Mouse (Mus musculus) MEL (cell line): ENCODE data around the gene Cmya5. TPM values are rescaled to one million over a fixed set of nuclear protein-coding genes. Genes with fewer than 3 reads are reported as not detected.

Experiments
- DNase-seq: peaks from one replicate; pipeline ENCODE4 v3.0.0; 2011; ENCODE audit warnings: low read depth, low spot score
- H3K27ac ChIP-seq: 2 replicates; pipeline ENCODE4 v1.5.1; 2012; ENCODE audit warnings: low read depth, mild to moderate bottlenecking, control low read depth, low read length, moderate library complexity; ENCODE audit not compliant: control insufficient read depth
- H3K27me3 ChIP-seq, 2 experiments: fragments of 150-350 bp in 1 of 2; sonication (generic) in 1 of 2; 2 replicates each; pipeline ENCODE4 v1.6.1; 2012; ENCODE audit warnings: low read length in 2 of 2, mild to moderate bottlenecking in 2 of 2, improper control_type of control experiment in 1 of 2, moderate library complexity in 1 of 2; ENCODE audit not compliant: insufficient read depth in 2 of 2, control insufficient read depth in 1 of 2
- H3K36me3 ChIP-seq, 2 experiments: 2 replicates each; pipeline ENCODE4 v1.6.1; 2012 to 2014; ENCODE audit warnings: low read length in 2 of 2, improper control_type of control experiment in 1 of 2, inconsistent platforms in 1 of 2, mild to moderate bottlenecking in 1 of 2; ENCODE audit not compliant: insufficient read depth in 2 of 2, control insufficient read depth in 1 of 2
- H3K4me1 ChIP-seq, 2 experiments: fragments of 150-350 bp in 1 of 2; sonication (generic) in 1 of 2; 2 replicates each; pipeline ENCODE4 v1.6.1; 2012; ENCODE audit warnings: low read length in 2 of 2, improper control_type of control experiment in 1 of 2, mild to moderate bottlenecking in 1 of 2; ENCODE audit not compliant: insufficient read depth in 2 of 2, control insufficient read depth in 1 of 2
- H3K4me3 ChIP-seq, 2 experiments: fragments of 150-350 bp in 1 of 2; sonication (generic) in 1 of 2; 2 replicates each; pipeline ENCODE4 v1.5.1; 2012; ENCODE audit warnings: low read depth in 2 of 2, low read length in 2 of 2, mild to moderate bottlenecking in 2 of 2, moderate library complexity in 2 of 2, control low read depth in 1 of 2, improper control_type of control experiment in 1 of 2; ENCODE audit not compliant: control insufficient read depth in 1 of 2, insufficient read depth in 1 of 2
- H3K79me2 ChIP-seq: 2 replicates; pipeline ENCODE4 v1.6.1; 2012; ENCODE audit warnings: mild to moderate bottlenecking, low read length, moderate library complexity; ENCODE audit not compliant: control insufficient read depth, poor library complexity, insufficient read depth
- H3K9ac ChIP-seq: 2 replicates; pipeline ENCODE4 v1.6.1; 2012; ENCODE audit warnings: low read depth, mild to moderate bottlenecking, control low read depth, low read length, moderate library complexity; ENCODE audit not compliant: control insufficient read depth, poor library complexity, severe bottlenecking
- H3K9me3 ChIP-seq: fragments of 150-350 bp; sonication (generic); replicated peaks from 2 replicates; pipeline ENCODE4 v1.6.1; 2012; ENCODE audit warnings: mild to moderate bottlenecking, low read length, improper control_type of control experiment, moderate library complexity; ENCODE audit not compliant: insufficient read depth
- BHLHE40 ChIP-seq: IDR thresholded peaks from 2 replicates; pipeline ENCODE4 v1.6.1; 2012; ENCODE audit warnings: low read depth, mild to moderate bottlenecking, inconsistent platforms, low read length, improper control_type of control experiment, borderline replicate concordance
- ETS1 ChIP-seq: IDR thresholded peaks from 2 replicates; pipeline ENCODE4 v1.6.1; 2012; ENCODE audit warnings: low read depth, mild to moderate bottlenecking, inconsistent platforms, low read length, improper control_type of control experiment, moderate library complexity
- GATA1 ChIP-seq: IDR thresholded peaks from 2 replicates; pipeline ENCODE4 v1.6.1; 2011; ENCODE audit warnings: low read depth, low read length, improper control_type of control experiment
- HCFC1 ChIP-seq: IDR thresholded peaks from 2 replicates; pipeline ENCODE4 v1.6.1; 2012; ENCODE audit warnings: low read depth, mild to moderate bottlenecking, inconsistent platforms, low read length, improper control_type of control experiment, moderate library complexity
- JUND ChIP-seq: IDR thresholded peaks from 2 replicates; pipeline ENCODE4 v1.6.1; 2011; ENCODE audit warnings: low read depth, mild to moderate bottlenecking, improper control_type of control experiment, low read length
- MAFK ChIP-seq: IDR thresholded peaks from 2 replicates; pipeline ENCODE4 v1.6.1; 2011; ENCODE audit warnings: low read depth, mild to moderate bottlenecking, low read length, improper control_type of control experiment, borderline replicate concordance
- MAX ChIP-seq: IDR thresholded peaks from 2 replicates; pipeline ENCODE4 v1.6.1; 2011; ENCODE audit warnings: low read length, improper control_type of control experiment
- POLR2A ChIP-seq, 2 experiments: IDR thresholded peaks; 2 replicates each; pipeline ENCODE4 v1.6.1; 2011 to 2012; ENCODE audit warnings: low read length in 2 of 2, mild to moderate bottlenecking in 2 of 2, control low read depth in 1 of 2, improper control_type of control experiment in 1 of 2, low read depth in 1 of 2, moderate library complexity in 1 of 2; ENCODE audit not compliant: control insufficient read depth in 1 of 2, insufficient read depth in 1 of 2, poor library complexity in 1 of 2
- RCOR1 ChIP-seq: IDR thresholded peaks from 2 replicates; pipeline ENCODE4 v1.6.1; 2012; ENCODE audit warnings: low read depth, mild to moderate bottlenecking, inconsistent platforms, low read length, improper control_type of control experiment
- SIN3A ChIP-seq: IDR thresholded peaks from 2 replicates; pipeline ENCODE4 v1.6.1; 2012; ENCODE audit warnings: low read length, improper control_type of control experiment, inconsistent platforms
- SMC3 ChIP-seq: IDR thresholded peaks from 2 replicates; pipeline ENCODE4 v1.6.1; 2011; ENCODE audit warnings: low read depth, low read length, improper control_type of control experiment
- TAL1 ChIP-seq: IDR thresholded peaks from 2 replicates; pipeline ENCODE4 v1.6.1; 2012; ENCODE audit warnings: mild to moderate bottlenecking, inconsistent platforms, low read length, moderate library complexity, mixed read lengths
- TBP ChIP-seq: IDR thresholded peaks from 2 replicates; pipeline ENCODE4 v1.8.0; 2011; ENCODE audit warnings: low read depth, low read length, improper control_type of control experiment
- TCF12 ChIP-seq: IDR thresholded peaks from 2 replicates; pipeline ENCODE4 v1.6.1; 2014; ENCODE audit warnings: low read depth, mild to moderate bottlenecking, inconsistent platforms, low read length, improper control_type of control experiment, moderate library complexity
- UBTF ChIP-seq: IDR thresholded peaks from 2 replicates; pipeline ENCODE4 v1.6.1; 2012; ENCODE audit warnings: low read depth, mild to moderate bottlenecking, inconsistent platforms, low read length, improper control_type of control experiment, moderate library complexity, borderline replicate concordance; ENCODE audit not compliant: insufficient read depth
- USF2 ChIP-seq, 2 experiments: IDR thresholded peaks; 2 replicates each; pipeline ENCODE4 v1.6.1; 2011 to 2012; ENCODE audit warnings: improper control_type of control experiment in 2 of 2, low read length in 2 of 2, borderline replicate concordance in 1 of 2, inconsistent platforms in 1 of 2, low read depth in 1 of 2, mild to moderate bottlenecking in 1 of 2; ENCODE audit not compliant: insufficient read depth in 1 of 2
- ZC3H11A ChIP-seq: IDR thresholded peaks from 2 replicates; pipeline ENCODE4 v1.6.1; 2012; ENCODE audit warnings: low read depth, mild to moderate bottlenecking, inconsistent platforms, low read length, improper control_type of control experiment
- ZMIZ1 ChIP-seq: IDR thresholded peaks from 2 replicates; pipeline ENCODE4 v1.6.1; 2012; ENCODE audit warnings: low read depth, mild to moderate bottlenecking, inconsistent platforms, low read length, improper control_type of control experiment, moderate library complexity
- ZNF384 ChIP-seq: IDR thresholded peaks from 2 replicates; pipeline ENCODE4 v1.6.1; 2012; ENCODE audit warnings: low read depth, mild to moderate bottlenecking, inconsistent platforms, low read length, improper control_type of control experiment
- polyA plus RNA-seq, 2 experiments: library from polyadenylated mRNA; stranded (reverse) in 1 of 2; unstranded in 1 of 2; fragments of >175 nt in 1 of 2; fragments of >200 nt in 1 of 2; gene quantifications; 2 replicates each; pipeline versions ENCODE4 v1.2.1 to v1.2.4; 2012; ENCODE audit warnings: low replicate concordance in 2 of 2, low read depth in 1 of 2; ENCODE audit not compliant: insufficient read length in 2 of 2, insufficient read depth in 1 of 2, missing spikeins in 1 of 2
- total RNA-seq: library from RNA; depleted of rRNA; stranded (reverse); fragments of 300-350 nt; gene quantifications from 2 replicates; pipeline ENCODE4 v1.2.3, GENCODE M21; 2012

Gene Cmya5
- total and polyA plus RNA-seq, 3 experiments = under 0.01 TPM; not detected in 2

DNA sequence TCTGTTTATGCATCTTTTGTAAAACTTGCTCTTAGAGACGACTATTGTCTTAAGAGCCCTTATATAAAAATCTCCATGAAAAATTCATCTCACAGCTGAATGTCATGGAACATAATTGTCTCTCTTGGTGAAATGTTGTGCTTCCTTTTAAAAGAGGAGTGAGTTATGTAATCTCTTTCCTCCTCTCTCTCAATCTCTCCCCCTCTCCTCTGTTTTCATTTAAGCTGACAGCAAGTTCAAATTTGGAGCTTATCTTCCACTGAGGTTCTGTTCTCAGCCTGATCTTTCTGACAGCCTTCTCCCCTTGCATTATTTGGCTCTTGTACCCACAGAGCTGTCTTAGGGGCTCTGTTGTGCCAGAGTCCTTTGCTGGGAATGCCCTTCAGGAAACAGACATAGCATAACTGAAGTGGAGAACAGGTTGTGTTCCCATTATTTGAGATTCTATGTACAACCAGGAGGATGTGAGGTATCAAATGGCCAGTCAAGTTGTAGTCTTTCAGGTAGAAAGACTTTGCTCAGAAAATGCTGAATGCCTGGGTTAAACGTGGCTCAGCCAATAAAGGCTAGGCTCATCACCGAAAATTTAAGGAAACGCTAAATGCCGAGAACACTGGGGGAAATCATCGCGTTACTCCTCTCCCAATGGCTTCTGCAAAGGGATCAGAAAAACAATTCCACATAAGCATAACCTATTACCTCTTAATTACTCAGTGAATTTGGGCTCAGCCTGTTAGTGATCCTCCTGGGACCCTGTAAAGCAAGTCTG, 86.8 kb downstream of the Cmya5 start:
- TF ChIP-seq SMC3 (no peak), RCOR1 (no peak), POLR2A (IDR thresholded peaks at IDR 0.05; ENCODE audit: control insufficient read depth in 1 of 2, insufficient read depth in 1 of 2, low read depth in 1 of 2, low read length in 2 of 2, poor library complexity in 1 of 2) (no peak)

DNA sequence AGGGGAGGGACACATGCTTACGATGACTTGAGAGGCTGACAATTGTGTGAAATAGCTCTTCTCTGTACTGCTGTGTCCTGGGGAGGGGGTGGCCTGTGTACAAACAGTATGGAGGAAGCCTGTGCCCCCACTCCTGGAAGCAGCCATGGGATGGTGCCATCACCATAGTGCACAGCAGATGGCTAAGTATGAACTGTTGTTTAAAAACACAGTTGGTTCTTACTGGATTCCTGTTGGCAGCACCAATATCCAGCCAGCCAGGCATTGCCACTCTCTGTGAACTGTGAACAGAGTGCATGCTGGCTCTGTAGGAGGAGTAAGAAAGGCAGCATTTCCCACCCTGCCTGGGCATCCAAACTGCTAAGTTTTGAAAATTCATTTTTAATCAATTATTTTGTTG, 88.4 kb downstream of the Cmya5 start:
- TF ChIP-seq USF2 (IDR thresholded peaks at IDR 0.05; ENCODE audit: borderline replicate concordance in 1 of 2, insufficient read depth in 1 of 2, low read depth in 1 of 2, low read length in 2 of 2) (no peak), TCF12 (no peak), SIN3A (no peak), MAX (no peak), ZC3H11A (no peak), ETS1 (no peak), MAFK (no peak), ZMIZ1 (no peak), GATA1 (no peak), TBP (no peak), HCFC1 (no peak), ZNF384 (no peak), UBTF (no peak), BHLHE40 (no peak), RCOR1 (no peak), POLR2A (IDR thresholded peaks at IDR 0.05; ENCODE audit: control insufficient read depth in 1 of 2, insufficient read depth in 1 of 2, low read depth in 1 of 2, low read length in 2 of 2, poor library complexity in 1 of 2) (no peak), JUND (no peak), TAL1 (no peak)
- Histone ChIP-seq H3K4me1 (no peaks in the 10 kb centered on the region), H3K9me3 (no peaks in the 10 kb centered on the region), H3K4me3 (no peak overlapping the region), H3K9ac (no peak overlapping the region), H3K36me3 (no peaks in the 10 kb centered on the region), H3K79me2 (no peaks in the 10 kb centered on the region), H3K27ac (no peak overlapping the region), H3K27me3 (peaks cover 0 to 4% of the 10 kb centered on the region in 2 experiments; a peak in 2 of 4 replicates)
- DNase-seq = no peak

More for the DNA sequence above, 86.8 kb downstream of the Cmya5 start:
- DNase-seq = no peak
- Histone ChIP-seq H3K27ac (no peak overlapping the region), H3K4me1 (no peaks in the 10 kb centered on the region), H3K4me3 (no peak overlapping the region), H3K36me3 (no peaks in the 10 kb centered on the region), H3K9ac (no peak overlapping the region), H3K79me2 (no peaks in the 10 kb centered on the region), H3K27me3 (peaks cover 0 to 4% of the 10 kb centered on the region in 2 experiments; a peak in 2 of 4 replicates), H3K9me3 (no peaks in the 10 kb centered on the region)
